In genomic region chr16:74055061-74055751, GRCm38 (mm10) we compare ENCODE assay signal across 10 mouse cellular contexts.
DNase-seq lines count a peak whose midpoint lies in the region; ATAC-seq lines count a peak whose summit lies in the region.
"Had no signal": no experiment of that assay in that cellular context is flagged by ENCODE, and none has a peak within 500 bp of the region (broad histone marks: within the 10 kb centered on the region; RNA-seq: fewer than 3 reads in every experiment).

No protein-coding gene starts in this region.

- H3K36me3 ChIP-seq in heart, embryonic 16.5 days (ENCODE audit: control insufficient read depth, insufficient read depth): no peaks in the 10 kb centered on the region
- no peaks in the 10 kb centered on the region for H3K36me3 ChIP-seq in heart, embryonic 10.5 days
- H3K36me3 ChIP-seq in embryonic facial prominence, embryonic 11.5 days (replicated peaks; ENCODE audit: control insufficient read depth, insufficient read depth, low read depth, low read length): no peaks in the 10 kb centered on the region
- H3K36me3 ChIP-seq: G1E had no signal

- H3K9ac ChIP-seq in heart, embryonic 16.5 days (ENCODE audit: low read length): no peak overlapping the region
- no peak overlapping the region for H3K9ac ChIP-seq in embryonic facial prominence, embryonic 11.5 days (replicated peaks; ENCODE audit: low read length)

- H3K4me1 ChIP-seq in heart, embryonic 16.5 days (ENCODE audit: control insufficient read depth, insufficient read depth, low read length): no peaks in the 10 kb centered on the region
- no peaks in the 10 kb centered on the region for H3K4me1 ChIP-seq in heart, embryonic 10.5 days
- no peaks in the 10 kb centered on the region for H3K4me1 ChIP-seq in embryonic facial prominence, embryonic 11.5 days (ENCODE audit: control insufficient read depth, insufficient read depth, low read length)
- H3K4me1 ChIP-seq: megakaryocyte, embryonic 14.5 days had no signal

- H3K4me3 ChIP-seq in heart, embryonic 16.5 days (ENCODE audit: low read length): no peak overlapping the region
- no peak overlapping the region for H3K4me3 ChIP-seq in heart, embryonic 10.5 days
- no peak overlapping the region for H3K4me3 ChIP-seq in embryonic facial prominence, embryonic 11.5 days (ENCODE audit: low read depth, low read length)
- H3K4me3 ChIP-seq: megakaryocyte, embryonic 14.5 days had no signal

- no peak overlapping the region for H3K27ac ChIP-seq in heart, embryonic 16.5 days (ENCODE audit: low read length)
- no peak overlapping the region for H3K27ac ChIP-seq in heart, embryonic 10.5 days
- H3K27ac ChIP-seq in embryonic facial prominence, embryonic 11.5 days (replicated peaks; ENCODE audit: low read depth, low read length): no peak overlapping the region

- H3K4me2 ChIP-seq in heart, embryonic 16.5 days (ENCODE audit: low read depth, low read length): no peak overlapping the region
- H3K4me2 ChIP-seq in embryonic facial prominence, embryonic 11.5 days (ENCODE audit: low read depth, low read length): no peak overlapping the region

- WGBS in heart, embryonic 16.5 days: 63% methylated on average over 10 of the region's 10 CpGs
- 78% methylated on average over 10 of the region's 10 CpGs for WGBS in heart, embryonic 10.5 days
- WGBS in embryonic facial prominence, embryonic 11.5 days: 56% methylated on average over 10 of the region's 10 CpGs

- ATAC-seq in heart, embryonic 16.5 days (replicated peaks; ENCODE audit: extremely low read depth, insufficient read depth, low FRiP score): peak; percentile 58; the same call in 1 of the 2 replicates
- peak; percentile 44; the same call in 1 of the 2 replicates for ATAC-seq in embryonic facial prominence, embryonic 11.5 days (replicated peaks; ENCODE audit: insufficient number of reproducible peaks, low FRiP score, low TSS enrichment, low read depth)

- H3K27me3 ChIP-seq in heart, embryonic 16.5 days (ENCODE audit: control insufficient read depth, insufficient read depth, low read length): no peaks in the 10 kb centered on the region
- H3K27me3 ChIP-seq in heart, embryonic 10.5 days (ENCODE audit: insufficient read depth, poor library complexity, severe bottlenecking): no peaks in the 10 kb centered on the region
- no peaks in the 10 kb centered on the region for H3K27me3 ChIP-seq in embryonic facial prominence, embryonic 11.5 days (ENCODE audit: control insufficient read depth, insufficient read depth, low read length)
- H3K27me3 ChIP-seq: megakaryocyte, embryonic 14.5 days had no signal

- H3K9me3 ChIP-seq in heart, embryonic 16.5 days (replicated peaks; ENCODE audit: control insufficient read depth, low read length): peaks cover 2% of the 10 kb centered on the region; the same call in 1 of the 2 replicates
- H3K9me3 ChIP-seq in heart, embryonic 10.5 days: no peaks in the 10 kb centered on the region
- H3K9me3 ChIP-seq in embryonic facial prominence, embryonic 11.5 days (replicated peaks; ENCODE audit: control insufficient read depth, low read length): no peaks in the 10 kb centered on the region
- H3K9me3 ChIP-seq: G1E had no signal

- DNase-seq in heart, embryonic 10.5 days (ENCODE audit: low spot score): no peak
- peak; percentile 1 to 6 for DNase-seq in adrenal gland, postnatal 36 days
- DNase-seq in embryonic facial prominence, embryonic 11.5 days (ENCODE audit: low spot score): peak; percentile 61
- DNase-seq in kidney, postnatal 25 days: peak; percentile 37 to 41
- DNase-seq in mesoderm, embryonic 11.5 days (ENCODE audit: low read depth, low spot score): peak; percentile 18
- no peak for DNase-seq in c-Kit-positive CD71-positive TER-119-positive erythroid progenitor cells, embryonic 14.5 days (ENCODE audit: low spot score)
- no peak for DNase-seq in thymus, postnatal 14 days

Comparison
In these comparisons a context has a peak if more than half of its experiments do, and no peak if none do; other contexts are left out.
1. DNase-seq: peak in adrenal gland, postnatal 36 days (2 of 2), embryonic facial prominence, embryonic 11.5 days (single experiment), kidney, postnatal 25 days (2 of 2) and mesoderm, embryonic 11.5 days (single experiment); none in heart, embryonic 10.5 days (single experiment), c-Kit-positive CD71-positive TER-119-positive erythroid progenitor cells, embryonic 14.5 days (single experiment) and thymus, postnatal 14 days (single experiment).